Mouse (Mus musculus): ENCODE measurements at regions not wholly inside any gene's neighbourhood (a gene's known extent, or its start where the extent isn't known, plus 50 kb on each side); places are given as distances from the start of the nearest gene placed in this dataset.

DNA sequence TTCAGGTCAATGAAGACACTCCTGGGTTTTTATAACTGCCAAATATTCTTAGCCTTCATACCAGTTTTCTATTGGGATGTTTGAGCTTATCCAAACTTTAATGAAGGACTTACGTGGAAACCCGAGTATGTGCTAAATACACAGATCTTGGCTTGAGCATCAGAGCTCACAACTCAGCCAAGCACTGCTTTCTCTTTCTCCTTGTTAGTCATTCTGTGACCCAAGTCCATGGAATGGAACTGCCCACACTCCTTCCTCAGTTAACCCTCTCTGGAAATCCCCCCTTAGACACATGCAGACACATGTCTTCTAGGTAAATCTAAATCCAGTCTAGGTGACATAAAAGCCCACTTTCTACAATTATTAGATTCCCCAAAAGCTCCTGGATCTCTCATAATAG is 58.9 kb upstream of the Lpp start:
- TF ChIP-seq CTCF (IDR thresholded peaks at IDR 0.05; ENCODE audit: borderline replicate concordance, insufficient read depth, low read depth, low read length) (no peak), POLR2A (IDR thresholded peaks at IDR 0.05; ENCODE audit: borderline replicate concordance, insufficient read depth, low read length) (no peak)

Measured in cerebellum, adult 2 months (tissue).